Mouse (Mus musculus) limb, embryonic 15.5 days (tissue): Measurements from ENCODE around the gene Cers4. TPM values are rescaled to one million over a fixed set of nuclear protein-coding genes. Genes with fewer than 3 reads are reported as not detected.

Experiments used
- ATAC-seq: fragments of 200-750 bp; cut with Nextera tagmentation; 2 replicates; pipeline ENCODE4 v1.8.0; 2017; ENCODE audit warnings: low read depth, moderate TSS enrichment; ENCODE audit not compliant: insufficient number of reproducible peaks, low FRiP score, low TSS enrichment
- H3K27ac ChIP-seq: fragments of 300-500 bp; sonication (generic); 2 replicates; pipeline ENCODE4 v1.5.1; 2015; ENCODE audit warnings: moderate library complexity, mild to moderate bottlenecking, inconsistent platforms
- H3K27me3 ChIP-seq: fragments of 300-500 bp; sonication (generic); 2 replicates; pipeline ENCODE4 v1.6.1; 2015; ENCODE audit warnings: inconsistent platforms
- H3K36me3 ChIP-seq: fragments of 300-500 bp; sonication (generic); 2 replicates; pipeline ENCODE4 v1.6.1; 2015; ENCODE audit warnings: inconsistent platforms
- H3K4me1 ChIP-seq: fragments of 300-500 bp; sonication (generic); 2 replicates; pipeline ENCODE4 v1.6.1; 2015; ENCODE audit warnings: inconsistent platforms
- H3K4me2 ChIP-seq: fragments of 300-500 bp; sonication (generic); 2 replicates; pipeline ENCODE4 v1.6.1; 2015; ENCODE audit warnings: mild to moderate bottlenecking, inconsistent platforms
- H3K4me3 ChIP-seq: fragments of 300-500 bp; sonication (generic); 2 replicates; pipeline ENCODE4 v1.5.1; 2015; ENCODE audit warnings: mild to moderate bottlenecking, inconsistent platforms
- H3K9ac ChIP-seq: fragments of 300-500 bp; sonication (generic); 2 replicates; pipeline ENCODE4 v1.6.1; 2015; ENCODE audit warnings: inconsistent platforms
- H3K9me3 ChIP-seq: fragments of 300-500 bp; sonication (generic); 2 replicates; pipeline ENCODE4 v1.6.1; 2016; ENCODE audit warnings: inconsistent platforms
- whole genome bisulfite sequencing: fragments of 180-500 bp; shearing (Covaris S2); methylation state at CpG from one replicate; pipeline ENCODE4 v1.1.7; 2015; 5-methylcytosine and 5-hydroxymethylcytosine counted together
- polyA plus RNA-seq: library from polyadenylated mRNA; unstranded; fragments of >200 nt; fragmentation: Nextera tagmentation; extraction: Ambion mirVana; gene quantifications from 2 replicates; pipeline ENCODE4 v1.2.1, GENCODE M21; 2015

Gene Cers4
- polyA plus RNA-seq, 1 experiment from 2014 or later = 15.3 TPM

DNA sequence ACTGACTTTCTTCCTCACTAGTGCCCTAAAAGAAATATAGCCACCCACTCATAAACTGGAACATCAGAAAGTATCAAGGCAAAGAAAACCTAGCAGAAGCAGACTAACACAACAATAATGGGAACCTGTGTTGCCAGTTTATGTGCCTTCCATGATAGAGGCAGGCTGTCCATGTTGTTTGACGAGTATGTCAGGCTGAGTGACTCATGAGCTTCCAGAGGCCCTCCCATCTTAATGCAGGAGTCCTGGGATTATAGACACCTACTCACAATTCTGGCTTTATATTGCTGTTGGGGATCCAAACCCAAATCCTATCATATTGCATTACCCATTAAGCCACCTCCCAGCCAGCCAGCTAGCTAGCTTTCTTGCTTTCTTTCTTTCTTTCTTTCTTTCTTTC, 12.5 kb downstream of the Cers4 start:
- H3K36me3 ChIP-seq = no peaks in the 10 kb centered on the region
- ATAC-seq = no peak
- H3K27me3 ChIP-seq = no peaks in the 10 kb centered on the region
- no peak overlapping the region for H3K27ac ChIP-seq
- H3K4me1 ChIP-seq = no peaks in the 10 kb centered on the region
- WGBS = 55% methylated on average over 1 of the region's 1 CpGs
- H3K4me2 ChIP-seq = no peak overlapping the region
- H3K9me3 ChIP-seq = no peaks in the 10 kb centered on the region
- H3K4me3 ChIP-seq = no peak overlapping the region
- H3K9ac ChIP-seq = no peak overlapping the region

DNA sequence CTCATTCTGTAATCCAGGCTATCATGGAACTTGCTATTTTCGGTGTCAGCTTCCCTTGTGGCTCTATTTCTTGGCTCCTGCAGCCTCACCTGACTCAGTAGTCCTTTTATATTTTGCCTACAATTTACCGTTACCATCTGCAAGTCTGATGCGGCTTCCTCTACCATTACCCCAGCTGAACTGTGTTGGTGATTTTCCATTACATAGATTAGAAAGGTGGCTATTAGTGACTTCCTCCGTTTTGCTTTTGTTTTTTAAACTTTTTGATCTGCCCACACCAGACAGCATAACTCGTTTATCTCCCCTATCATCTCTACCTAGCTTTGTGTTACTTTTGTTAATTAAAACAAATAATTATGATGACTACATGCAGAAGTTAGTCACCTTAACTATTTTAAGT, 14.7 kb downstream of the Cers4 start:
- Histone ChIP-seq H3K27me3 (no peaks in the 10 kb centered on the region), H3K4me3 (no peak overlapping the region), H3K36me3 (no peaks in the 10 kb centered on the region), H3K4me1 (peaks cover 19% of the 10 kb centered on the region), H3K9me3 (no peaks in the 10 kb centered on the region), H3K27ac (no peak overlapping the region), H3K4me2 (no peak overlapping the region), H3K9ac (no peak overlapping the region)
- WGBS = 69% methylated on average over 5 of the region's 5 CpGs
- ATAC-seq = no peak

DNA sequence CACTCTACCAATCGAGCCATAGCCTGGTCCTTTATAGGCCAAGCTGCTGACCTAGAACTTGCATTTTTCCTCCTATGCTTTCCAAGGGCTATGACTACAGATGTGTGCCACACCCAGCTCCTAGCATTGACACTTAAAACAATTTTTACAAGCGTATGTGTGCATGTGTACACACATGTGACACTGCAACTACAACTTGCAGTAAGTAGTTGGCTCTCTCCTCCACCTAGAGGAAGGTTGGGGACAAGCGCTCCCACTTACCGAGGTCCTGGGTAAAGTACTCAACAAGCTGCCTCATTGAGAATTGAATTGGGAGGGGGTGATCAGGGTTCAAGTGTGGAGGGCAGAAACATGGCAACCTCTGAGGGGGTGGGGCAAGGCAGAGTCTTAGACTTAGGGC, 18.0 kb downstream of the Cers4 start:
- ATAC-seq = no peak
- Histone ChIP-seq H3K4me1 (peaks cover 21% of the 10 kb centered on the region), H3K9ac (no peak overlapping the region), H3K4me2 (no peak overlapping the region), H3K27me3 (no peaks in the 10 kb centered on the region), H3K4me3 (no peak overlapping the region), H3K27ac (no peak overlapping the region), H3K9me3 (no peaks in the 10 kb centered on the region), H3K36me3 (no peaks in the 10 kb centered on the region)
- 84% methylated on average over 4 of the region's 4 CpGs for WGBS

DNA sequence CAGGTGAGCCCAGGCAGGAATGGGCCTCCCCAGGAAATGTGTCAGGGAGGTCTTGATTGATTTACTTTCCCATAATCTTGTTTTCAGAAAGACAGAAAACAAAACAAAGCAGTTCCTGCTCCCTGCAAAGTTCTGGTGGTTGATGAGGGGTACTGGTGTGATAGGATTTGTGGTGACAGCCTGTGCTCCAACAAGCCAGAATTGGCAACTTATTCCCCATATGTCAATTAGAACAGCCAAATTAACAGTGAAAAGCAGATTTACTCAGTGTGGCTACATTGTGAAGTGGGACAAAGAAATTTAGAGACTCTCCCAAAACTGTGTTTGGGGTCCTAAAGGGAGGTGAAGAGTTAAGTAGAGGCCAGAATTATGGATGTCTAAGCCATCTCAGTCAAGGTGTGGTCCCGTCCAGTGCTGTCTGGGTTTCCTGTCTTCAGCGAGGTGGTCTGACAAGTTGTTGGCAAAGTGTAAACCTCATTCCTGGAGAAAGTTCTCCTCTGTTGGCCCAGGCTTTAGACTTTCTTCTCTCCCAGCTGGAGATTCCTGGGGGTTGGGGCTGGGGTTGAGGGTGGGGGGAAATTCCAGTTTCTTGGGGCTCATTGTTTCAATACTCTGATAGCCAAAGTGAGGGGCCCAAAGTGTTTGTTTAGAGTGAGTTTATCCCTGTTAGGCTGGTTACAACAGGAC, 18.7 kb downstream of the Cers4 start:
- Histone ChIP-seq H3K27ac (peak overlapping the region; percentile 72), H3K9ac (no peak overlapping the region)
- WGBS = 13% methylated on average over 2 of the region's 2 CpGs

GRCm38 (mm10) chr8:4512116-4512495, 19.3 kb downstream of the Cers4 start:
- Histone ChIP-seq H3K4me1 (peaks cover 21% of the 10 kb centered on the region), H3K27me3 (no peaks in the 10 kb centered on the region), H3K9me3 (no peaks in the 10 kb centered on the region), H3K27ac (peak overlapping the region; percentile 72), H3K9ac (no peak overlapping the region), H3K4me3 (no peak overlapping the region), H3K4me2 (0 out of 2 replicates have a peak overlapping the region, but pooled peaks have one; percentile 5), H3K36me3 (no peaks in the 10 kb centered on the region)
- 25% methylated on average over 8 of the region's 8 CpGs for WGBS
- peak; percentile 45; the same call in 1 of the 2 replicates for ATAC-seq

More for the DNA sequence above, 18.7 kb downstream of the Cers4 start:
- no peak for ATAC-seq
- Histone ChIP-seq H3K4me1 (peaks cover 21% of the 10 kb centered on the region), H3K4me2 (0 out of 2 replicates have a peak overlapping the region, but pooled peaks have one; percentile 5), H3K9me3 (no peaks in the 10 kb centered on the region), H3K36me3 (no peaks in the 10 kb centered on the region), H3K27me3 (no peaks in the 10 kb centered on the region), H3K4me3 (no peak overlapping the region)

- H3K36me3 ChIP-seq = peaks cover 30% of the 10 kb centered on the region
- H3K4me1 ChIP-seq = peaks cover 16% of the 10 kb centered on the region
- H3K9ac ChIP-seq = no peak overlapping the region
- no peak overlapping the region for H3K27ac ChIP-seq
- no peaks in the 10 kb centered on the region for H3K27me3 ChIP-seq
- no peaks in the 10 kb centered on the region for H3K9me3 ChIP-seq
- no peak overlapping the region for H3K4me2 ChIP-seq
- ATAC-seq = no peak
- no peak overlapping the region for H3K4me3 ChIP-seq
- 84% methylated on average over 2 of the region's 2 CpGs for WGBS
These were observed 23.3 kb downstream of the Cers4 start for GRCm38 (mm10) chr8:4516162-4516561.

DNA sequence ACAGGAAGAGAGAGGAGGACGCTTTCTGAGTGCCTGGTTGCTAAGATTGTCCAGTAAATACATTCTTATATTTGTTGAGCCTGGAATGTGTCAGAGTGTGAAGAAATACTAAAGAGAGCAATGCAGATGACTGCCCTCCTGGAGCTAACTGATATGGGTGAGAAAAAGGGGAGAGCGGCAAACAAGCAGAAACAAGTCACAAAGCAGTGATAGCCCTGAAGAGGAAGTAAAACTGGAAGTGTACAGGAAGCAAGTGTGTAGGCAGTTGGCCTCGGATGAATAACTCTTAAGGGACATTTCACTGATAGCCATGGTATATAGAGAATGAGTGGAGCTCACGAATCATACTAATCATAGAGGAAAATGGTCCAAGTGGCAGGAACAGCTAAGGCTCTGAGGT, 28.6 kb downstream of the Cers4 start:
- ATAC-seq = no peak
- H3K4me1 ChIP-seq = no peaks in the 10 kb centered on the region
- WGBS = 81% methylated on average over 4 of the region's 4 CpGs
- no peaks in the 10 kb centered on the region for H3K27me3 ChIP-seq
- H3K9ac ChIP-seq = no peak overlapping the region
- H3K27ac ChIP-seq = no peak overlapping the region
- H3K36me3 ChIP-seq = peaks cover 41% of the 10 kb centered on the region
- H3K9me3 ChIP-seq = no peaks in the 10 kb centered on the region
- H3K4me3 ChIP-seq = no peak overlapping the region
- no peak overlapping the region for H3K4me2 ChIP-seq

DNA sequence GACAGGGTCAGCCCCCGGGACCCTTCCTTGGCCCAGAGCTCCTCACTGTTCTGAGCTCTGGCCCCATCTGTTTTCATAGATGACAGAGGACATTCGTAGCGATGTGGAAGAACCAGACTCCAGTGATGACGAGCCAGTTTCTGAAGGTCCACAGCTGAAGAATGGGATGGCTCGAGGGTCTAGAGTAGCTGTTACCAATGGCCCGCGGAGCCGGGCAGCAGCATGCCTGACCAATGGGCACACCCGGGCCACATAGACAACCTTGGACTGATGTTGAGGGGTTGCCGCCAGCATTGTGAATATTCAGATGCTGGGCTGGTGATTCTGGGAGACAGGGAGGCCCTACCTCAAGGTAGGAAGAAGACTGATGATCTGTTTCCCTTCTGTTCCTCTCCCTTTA, 30.7 kb downstream of the Cers4 start:
- Histone ChIP-seq H3K9ac (no peak overlapping the region), H3K9me3 (no peaks in the 10 kb centered on the region), H3K36me3 (peaks cover 32% of the 10 kb centered on the region), H3K4me2 (no peak overlapping the region), H3K27ac (no peak overlapping the region), H3K4me1 (no peaks in the 10 kb centered on the region), H3K27me3 (no peaks in the 10 kb centered on the region), H3K4me3 (no peak overlapping the region)
- no peak for ATAC-seq
- 96% methylated on average over 10 of the region's 10 CpGs for WGBS

Other genes starting within 250 kb of the Cers4 start
- 2.8 and 4.2 TPM in 2 replicates for gene Tgfbr3l, start 244.8 kb upstream of the Cers4 start, polyA plus RNA-seq
- 50.6 and 55.9 TPM in 2 replicates for gene Snapc2, start 239.9 kb upstream of the Cers4 start, polyA plus RNA-seq
- gene Ctxn1, start 233.8 kb upstream of the Cers4 start, polyA plus RNA-seq = 46.2 and 49.8 TPM in 2 replicates
- gene Timm44, start 217.1 kb upstream of the Cers4 start, polyA plus RNA-seq = 52.0 and 52.9 TPM in 2 replicates
- gene Ccl25, start 167.8 kb upstream of the Cers4 start, polyA plus RNA-seq = 13.5 and 13.7 TPM in 2 replicates
- gene Elavl1, start 167.6 kb upstream of the Cers4 start, polyA plus RNA-seq = 209 and 215 TPM in 2 replicates
- 12.6 and 13.4 TPM in 2 replicates for gene Zfp958, start 120.1 kb downstream of the Cers4 start, polyA plus RNA-seq